In genomic region chr9:102297986-102298385, GRCm38 (mm10) we compare ENCODE assay signal across 18 mouse cellular contexts. TPM values are rescaled to one million over a fixed set of nuclear protein-coding genes. Genes with fewer than 3 reads are reported as not detected.
DNase-seq lines count a peak whose midpoint lies in the region; ATAC-seq and TF ChIP-seq lines count a peak whose summit lies in the region.
"Had no signal": no experiment of that assay in that cellular context is flagged by ENCODE, and none has a peak within 500 bp of the region (broad histone marks: within the 10 kb centered on the region; RNA-seq: fewer than 3 reads in every experiment).

No protein-coding gene starts in this region.

- no peak overlapping the region for H3K4me3 ChIP-seq in forebrain, postnatal 0 days (ENCODE audit: low read depth, low read length)
- H3K4me3 ChIP-seq: limb, embryonic 12.5 days; neural tube, embryonic 13.5 days had no signal

- H3K9me3 ChIP-seq in forebrain, postnatal 0 days (ENCODE audit: low read length), result no peaks in the 10 kb centered on the region
- H3K9me3 ChIP-seq: limb, embryonic 12.5 days; neural tube, embryonic 13.5 days had no signal

- no peaks in the 10 kb centered on the region for H3K27me3 ChIP-seq in forebrain, postnatal 0 days (ENCODE audit: insufficient read depth, low read length)
- H3K27me3 ChIP-seq: limb, embryonic 12.5 days; neural tube, embryonic 13.5 days; Patski had no signal

- WGBS in forebrain, postnatal 0 days, result 39% methylated on average over 5 of the region's 5 CpGs

- TF ChIP-seq CTCF in forebrain, postnatal 0 days (IDR thresholded peaks at IDR 0.05; ENCODE audit: low read depth), result no peak

- H3K4me2 ChIP-seq in forebrain, postnatal 0 days (ENCODE audit: low read depth), result no peak overlapping the region
- H3K4me2 ChIP-seq: heart, embryonic 11.5 days; limb, embryonic 12.5 days; neural tube, embryonic 13.5 days had no signal

- DNase-seq in frontal cortex, postnatal 14 days (ENCODE audit: low spot score in 2 of 2), result no peak
- peak; percentile 96 for DNase-seq in brain, adult 2 months (ENCODE audit: low read depth, low spot score)
- peak; percentile 95 for DNase-seq in cerebellum, adult 8-10 months
- DNase-seq in forebrain, postnatal 0 days, result peak; percentile 75
- DNase-seq in kidney, adult 8-10 months, result no peak
- no peak for DNase-seq in retina, postnatal 1 day
- DNase-seq in thymus, postnatal 14 days, result no peak
- DNase-seq: gastrocnemius, postnatal 36 days; heart, postnatal 36 days; kidney, postnatal 10 days; liver, postnatal 0 days; lung, postnatal 4 days had no signal

- H3K27ac ChIP-seq in forebrain, postnatal 0 days (ENCODE audit: low read depth, low read length), result no peak overlapping the region
- H3K27ac ChIP-seq: limb, embryonic 12.5 days; neural tube, embryonic 13.5 days had no signal

- no peaks in the 10 kb centered on the region for H3K36me3 ChIP-seq in forebrain, postnatal 0 days (ENCODE audit: insufficient read depth)
- H3K36me3 ChIP-seq: limb, embryonic 12.5 days had no signal

- ATAC-seq in frontal cortex, adult (ENCODE audit: low TSS enrichment), result 0 out of 2 replicates have a peak, but pooled peaks have one; percentile 16
- ATAC-seq in forebrain, postnatal 0 days, result peak; percentile 45
- ATAC-seq: liver, postnatal 0 days; midbrain, embryonic 16.5 days; Patski had no signal

- H3K4me1 ChIP-seq in forebrain, postnatal 0 days (ENCODE audit: insufficient read depth), result no peaks in the 10 kb centered on the region
- H3K4me1 ChIP-seq: limb, embryonic 12.5 days had no signal

- no peak overlapping the region for H3K9ac ChIP-seq in forebrain, postnatal 0 days
- H3K9ac ChIP-seq: limb, embryonic 12.5 days; liver, postnatal 0 days; neural tube, embryonic 13.5 days had no signal

RNA-seq across cellular contexts. Expression of gene Ephb1, which starts 56.5 kb away (rescaled TPM):
- 37.7 and 48.6 TPM in 2 replicates for total RNA-seq in forebrain, postnatal 0 days (2014; rRNA removed)
- 26.8 and 34.9 TPM in 2 replicates for polyA plus RNA-seq in forebrain, postnatal 0 days (2015; fragmentation: Nextera tagmentation; extraction: Ambion mirVana)

Comparison
In these comparisons a context has a peak if more than half of its experiments do, and no peak if none do; other contexts are left out.
1. DNase-seq: peak in brain, adult 2 months (single experiment), cerebellum, adult 8-10 months (single experiment) and forebrain, postnatal 0 days (single experiment); none in frontal cortex, postnatal 14 days (0 of 2), kidney, adult 8-10 months (0 of 2), retina, postnatal 1 day (single experiment) and thymus, postnatal 14 days (single experiment).